Mouse (Mus musculus) heart, postnatal 0 days (tissue): ENCODE results near the gene Cyb561d2. TPM values are rescaled to one million over a fixed set of nuclear protein-coding genes. Genes with fewer than 3 reads are reported as not detected.
A peak's percentile ranks its signal among the peaks of the same experiment; 100 is the strongest.

Source experiments
- ATAC-seq: fragments of 200-750 bp; cut with Nextera tagmentation; 2 replicates; pipeline ENCODE4 v1.8.0; 2017; ENCODE audit warnings: low read depth, moderate number of reproducible peaks, moderate library complexity; ENCODE audit not compliant: insufficient read depth
- DNase-seq: peaks from one replicate; pipeline ENCODE4 v3.0.0-alpha.2; 2016; ENCODE audit warnings: low spot score
- H3K27ac ChIP-seq: fragments of 300-500 bp; sonication (generic); 2 replicates; pipeline ENCODE4 v1.5.1; 2014; ENCODE audit warnings: low read depth, mild to moderate bottlenecking
- H3K27me3 ChIP-seq: fragments of 300-500 bp; sonication (generic); 2 replicates; pipeline ENCODE4 v1.6.1; 2014; ENCODE audit warnings: low read length, mixed read lengths; ENCODE audit not compliant: control insufficient read depth, insufficient read depth
- H3K36me3 ChIP-seq: fragments of 300-500 bp; sonication (generic); replicated peaks from 2 replicates; pipeline ENCODE4 v1.6.1; 2014; ENCODE audit warnings: low read length, mixed read lengths; ENCODE audit not compliant: control insufficient read depth, insufficient read depth
- H3K4me1 ChIP-seq: fragments of 300-500 bp; sonication (generic); 2 replicates; pipeline ENCODE4 v1.6.1; 2014; ENCODE audit warnings: antibody characterized with exemption; ENCODE audit not compliant: control insufficient read depth, insufficient read depth
- H3K4me2 ChIP-seq: fragments of 300-500 bp; sonication (generic); 2 replicates; pipeline ENCODE4 v1.6.1; 2014; ENCODE audit warnings: low read depth, mild to moderate bottlenecking, low read length, moderate library complexity
- H3K4me3 ChIP-seq: fragments of 300-500 bp; sonication (generic); 2 replicates; pipeline ENCODE4 v1.5.1; 2014; ENCODE audit warnings: low read depth, low read length
- H3K9ac ChIP-seq: fragments of 300-500 bp; sonication (generic); replicated peaks from 2 replicates; pipeline ENCODE4 v1.6.1; 2014; ENCODE audit warnings: low read depth, low read length, mixed read lengths
- H3K9me3 ChIP-seq: fragments of 300-500 bp; sonication (generic); replicated peaks from 2 replicates; pipeline ENCODE4 v1.6.1; 2016; ENCODE audit warnings: low read length; ENCODE audit not compliant: control insufficient read depth
- CTCF ChIP-seq: IDR thresholded peaks from 2 replicates; pipeline ENCODE4 v1.5.1; 2016; ENCODE audit warnings: antibody characterized with exemption, control low read depth, low read depth
- EP300 ChIP-seq: IDR thresholded peaks from 2 replicates; pipeline ENCODE4 v1.6.1; 2016; ENCODE audit warnings: antibody characterized with exemption, low read depth
- WGBS: fragments of 180-500 bp; shearing (Covaris S2); extraction: QIAGEN DNeasy Blood & Tissue Kit; methylation state at CpG from one replicate; pipeline ENCODE4 v1.1.7; 2014; 5-methylcytosine and 5-hydroxymethylcytosine counted together
- polyA plus RNA-seq: library from polyadenylated mRNA; unstranded; fragments of >200 nt; fragmentation: Nextera tagmentation; extraction: Ambion mirVana; gene quantifications from 2 replicates; pipeline ENCODE4 v1.2.1, GENCODE M21; 2015
- total RNA-seq: library from RNA; depleted of rRNA; stranded (reverse); fragments of >200 nt; gene quantifications from 2 replicates; pipeline ENCODE4 v1.2.3, GENCODE M21; 2014; ENCODE audit warnings: low replicate concordance

The Cyb561d2 gene
- total and polyA plus RNA-seq, 2 experiments from 2014 or later: 13.4 to 14.3 TPM

DNA sequence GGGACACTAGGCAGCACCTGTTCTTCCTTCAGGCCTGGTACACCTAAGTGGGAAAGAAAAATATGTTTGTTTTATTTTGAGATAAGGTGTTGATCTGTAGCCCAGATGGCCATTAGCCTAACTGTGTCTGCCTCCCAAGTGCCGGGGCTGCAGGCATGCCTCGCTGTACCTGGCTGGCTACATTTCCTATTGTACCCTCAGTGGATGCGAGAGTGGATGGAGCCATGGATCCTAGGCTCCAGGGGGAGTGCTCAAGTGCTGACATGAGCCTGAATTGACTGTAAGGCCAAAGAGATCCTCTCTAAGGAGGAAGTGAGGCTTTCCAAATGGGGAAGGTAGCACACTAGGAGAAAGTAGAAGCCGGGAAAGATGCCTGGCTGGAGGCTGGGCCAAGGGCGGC lies 6.0 kb upstream of the Cyb561d2 start:
- H3K27ac ChIP-seq: no peak overlapping the region
- no peak overlapping the region for H3K9ac ChIP-seq
- no peak for DNase-seq
- H3K36me3 ChIP-seq: peaks cover 11% of the 10 kb centered on the region; the same call in 1 of the 2 replicates
- H3K4me3 ChIP-seq: no peak overlapping the region
- H3K4me1 ChIP-seq: peaks cover 28% of the 10 kb centered on the region
- WGBS: 74% methylated on average over 5 of the region's 5 CpGs
- no peak for ATAC-seq
- H3K9me3 ChIP-seq: no peaks in the 10 kb centered on the region
- 0 out of 2 replicates have a peak, but pooled peaks cover 12% of the 10 kb centered on the region for H3K27me3 ChIP-seq
- TF ChIP-seq EP300 (no peak), CTCF (no peak)
- H3K4me2 ChIP-seq: no peak overlapping the region

DNA sequence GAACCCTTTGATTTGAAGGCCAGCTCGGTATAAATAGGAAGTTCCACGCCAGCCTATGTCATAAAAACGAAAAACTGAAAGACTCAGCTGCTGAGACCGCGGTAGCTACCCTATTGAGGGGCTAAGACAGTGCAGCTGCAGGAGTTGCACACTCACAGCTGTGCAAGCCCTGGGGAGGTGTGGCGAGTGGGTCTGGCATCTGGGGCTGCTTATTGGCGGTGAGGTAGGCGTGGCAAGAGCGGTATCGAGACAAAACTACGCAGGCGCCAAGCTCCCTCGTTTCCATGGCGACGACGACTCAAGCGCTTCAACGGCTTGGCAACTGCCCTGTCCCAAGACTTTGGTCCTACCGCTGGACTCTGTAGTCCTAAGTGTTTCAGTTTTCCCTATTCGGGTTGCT lies 5.0 kb upstream of the Cyb561d2 start, which contains the start of gene Zmynd10:
Gene Zmynd10, plus strand, starts transcription at position 273 of the 400 bp plus-strand sequence.
- Histone ChIP-seq H3K36me3 (peaks cover 11% of the 10 kb centered on the region; the same call in 1 of the 2 replicates), H3K4me3 (no peak within 1 kb of the TSS), H3K27me3 (0 out of 2 replicates have a peak, but pooled peaks cover 12% of the 10 kb centered on the region), H3K27ac (peak within 1 kb of the TSS; percentile 9; the same call in 1 of the 2 replicates), H3K9me3 (no peaks in the 10 kb centered on the region), H3K4me2 (peak within 1 kb of the TSS; percentile 36), H3K9ac (0 out of 2 replicates have a peak within 1 kb of the TSS, but pooled peaks have one; percentile 13), H3K4me1 (peaks cover 35% of the 10 kb centered on the region)
- ATAC-seq (peak; percentile 42), DNase-seq (peak; percentile 88)
- TF ChIP-seq CTCF (no peak), EP300 (no peak)
- WGBS: 5% methylated on average over 20 of the region's 20 CpGs

GRCm38 (mm10) chr9:107545602-107546001 lies 3.6 kb upstream of the Cyb561d2 start:
- ATAC-seq: no peak
- Histone ChIP-seq H3K4me3 (no peak overlapping the region), H3K27ac (no peak overlapping the region), H3K27me3 (0 out of 2 replicates have a peak, but pooled peaks cover 10% of the 10 kb centered on the region), H3K4me2 (no peak overlapping the region), H3K36me3 (peaks cover 11% of the 10 kb centered on the region; the same call in 1 of the 2 replicates), H3K9me3 (no peaks in the 10 kb centered on the region), H3K9ac (no peak overlapping the region), H3K4me1 (peaks cover 28% of the 10 kb centered on the region)
- no peak for DNase-seq
- 11% methylated on average over 3 of the region's 3 CpGs for WGBS
- TF ChIP-seq CTCF (peak; percentile 92), EP300 (no peak)

- no peak for DNase-seq
- Histone ChIP-seq H3K9me3 (no peaks in the 10 kb centered on the region), H3K9ac (no peak overlapping the region), H3K27me3 (0 out of 2 replicates have a peak, but pooled peaks cover 6% of the 10 kb centered on the region), H3K4me2 (no peak overlapping the region), H3K4me3 (no peak overlapping the region), H3K27ac (no peak overlapping the region), H3K4me1 (peaks cover 28% of the 10 kb centered on the region), H3K36me3 (peaks cover 11% of the 10 kb centered on the region; the same call in 1 of the 2 replicates)
- TF ChIP-seq CTCF: no peak
- no peak for TF ChIP-seq EP300
- ATAC-seq: no peak
- 81% methylated on average over 10 of the region's 10 CpGs for WGBS
These were observed 3.2 kb upstream of the Cyb561d2 start for GRCm38 (mm10) chr9:107545199-107545598.

DNA sequence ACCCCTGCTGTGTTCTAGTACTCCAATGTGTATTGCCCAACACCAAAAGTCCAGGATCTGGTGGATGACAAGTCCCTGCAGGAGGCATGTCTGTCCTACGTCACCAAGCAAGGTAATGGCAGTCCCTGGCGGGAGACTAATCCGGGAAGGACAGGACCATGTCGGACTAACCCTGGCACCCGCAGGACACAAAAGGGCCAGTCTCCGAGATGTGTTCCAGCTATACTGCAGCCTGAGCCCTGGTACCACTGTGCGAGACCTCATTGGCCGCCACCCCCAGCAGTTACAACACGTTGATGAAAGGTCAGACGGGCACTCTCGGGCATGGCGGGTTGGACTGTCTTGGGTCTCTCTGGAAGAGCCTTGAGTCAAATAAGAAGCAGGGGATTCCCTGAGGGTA lies 2.7 kb upstream of the Cyb561d2 start:
- Histone ChIP-seq H3K4me1 (peaks cover 28% of the 10 kb centered on the region), H3K9ac (no peak overlapping the region), H3K36me3 (peaks cover 14% of the 10 kb centered on the region), H3K4me2 (no peak overlapping the region), H3K9me3 (no peaks in the 10 kb centered on the region), H3K4me3 (no peak overlapping the region), H3K27ac (no peak overlapping the region), H3K27me3 (0 out of 2 replicates have a peak, but pooled peaks cover 4% of the 10 kb centered on the region)
- ATAC-seq (no peak), DNase-seq (no peak)
- TF ChIP-seq CTCF: no peak
- TF ChIP-seq EP300: no peak
- 85% methylated on average over 12 of the region's 12 CpGs for WGBS

- WGBS: 89% methylated on average over 17 of the region's 17 CpGs
- ATAC-seq: no peak
- no peak for TF ChIP-seq CTCF
- no peak for TF ChIP-seq EP300
These were observed 2.3 kb upstream of the Cyb561d2 start for GRCm38 (mm10) chr9:107544196-107544700.

More at GRCm38 (mm10) chr9:107544196-107544700, 2.3 kb upstream of the Cyb561d2 start:
- Histone ChIP-seq H3K9ac (no peak overlapping the region), H3K4me1 (peaks cover 28% of the 10 kb centered on the region), H3K27me3 (0 out of 2 replicates have a peak, but pooled peaks cover 4% of the 10 kb centered on the region), H3K4me3 (no peak overlapping the region), H3K27ac (no peak overlapping the region), H3K9me3 (no peaks in the 10 kb centered on the region), H3K36me3 (peaks cover 19% of the 10 kb centered on the region), H3K4me2 (no peak overlapping the region)
- no peak for DNase-seq
